24 mouse cellular contexts compared by ENCODE assay signal in genomic region chr14:9157941-9158340, GRCm38 (mm10).
"Had no signal": no experiment of that assay in that cellular context is flagged by ENCODE, and none has a peak within 500 bp of the region (broad histone marks: within the 10 kb centered on the region; RNA-seq: fewer than 3 reads in every experiment).

No protein-coding gene starts in this region.

- H3K4me2 ChIP-seq: limb, embryonic 13.5 days; liver, embryonic 12.5 days; liver, embryonic 15.5 days; lung, embryonic 15.5 days; midbrain, embryonic 11.5 days; neural tube, embryonic 12.5 days; stomach, embryonic 15.5 days had no signal

- H3K4me3 ChIP-seq: left cerebral cortex, adult 2 months; limb, embryonic 10.5 days; limb, embryonic 13.5 days; liver, embryonic 12.5 days; liver, embryonic 15.5 days; lung, embryonic 15.5 days; megakaryocyte, embryonic 14.5 days; neural tube, embryonic 12.5 days; stomach, embryonic 15.5 days had no signal

- H3K9me3 ChIP-seq: limb, embryonic 10.5 days; limb, embryonic 13.5 days; liver, embryonic 12.5 days; liver, embryonic 15.5 days; lung, embryonic 15.5 days; neural tube, embryonic 12.5 days; stomach, embryonic 15.5 days had no signal

- H3K9ac ChIP-seq: limb, embryonic 13.5 days; liver, embryonic 12.5 days; liver, embryonic 15.5 days; lung, embryonic 15.5 days; neural tube, embryonic 12.5 days; stomach, embryonic 15.5 days had no signal

- H3K27me3 ChIP-seq: limb, embryonic 13.5 days; liver, embryonic 12.5 days; liver, embryonic 15.5 days; lung, embryonic 15.5 days; megakaryocyte, embryonic 14.5 days; neural tube, embryonic 12.5 days; stomach, embryonic 15.5 days had no signal

- H3K4me1 ChIP-seq: limb, embryonic 10.5 days; limb, embryonic 13.5 days; liver, embryonic 12.5 days; liver, embryonic 15.5 days; lung, embryonic 15.5 days; megakaryocyte, embryonic 14.5 days; neural tube, embryonic 12.5 days; stomach, embryonic 15.5 days had no signal

- H3K27ac ChIP-seq: left cerebral cortex, adult 2 months; limb, embryonic 10.5 days; limb, embryonic 13.5 days; liver, embryonic 12.5 days; liver, embryonic 15.5 days; lung, embryonic 15.5 days; neural tube, embryonic 12.5 days; stomach, embryonic 15.5 days had no signal

- DNase-seq: kidney, adult 18-20 months; kidney, adult 9 months; kidney, postnatal 10 days; kidney, postnatal 36 days; layer of hippocampus, postnatal 36 days; liver; lung, adult 18-20 months; lung, postnatal 10 days; lung, postnatal 36 days; midbrain, embryonic 14.5 days; retina, postnatal 1 day; right cerebral cortex, postnatal 25 days; spleen, adult 18-20 months; thymus, postnatal 25 days had no signal

- ATAC-seq: liver, embryonic 12.5 days had no signal

- H3K36me3 ChIP-seq: limb, embryonic 10.5 days; limb, embryonic 13.5 days; liver, embryonic 12.5 days; liver, embryonic 15.5 days; lung, embryonic 15.5 days; neural tube, embryonic 12.5 days; stomach, embryonic 15.5 days had no signal
